Mouse (Mus musculus): ENCODE data around the gene Ppp4r2. TPM values are rescaled to one million over a fixed set of nuclear protein-coding genes. Genes with fewer than 3 reads are reported as not detected.
"Not testable (repeated sequence)": the region's sequence is repeated elsewhere in the genome, so short reads cannot be mapped to it uniquely, and the experiment has no call there.

The Ppp4r2 gene
- total and polyA plus RNA-seq, 3 experiments = 80.1 to 111 (median 94.4) TPM

DNA sequence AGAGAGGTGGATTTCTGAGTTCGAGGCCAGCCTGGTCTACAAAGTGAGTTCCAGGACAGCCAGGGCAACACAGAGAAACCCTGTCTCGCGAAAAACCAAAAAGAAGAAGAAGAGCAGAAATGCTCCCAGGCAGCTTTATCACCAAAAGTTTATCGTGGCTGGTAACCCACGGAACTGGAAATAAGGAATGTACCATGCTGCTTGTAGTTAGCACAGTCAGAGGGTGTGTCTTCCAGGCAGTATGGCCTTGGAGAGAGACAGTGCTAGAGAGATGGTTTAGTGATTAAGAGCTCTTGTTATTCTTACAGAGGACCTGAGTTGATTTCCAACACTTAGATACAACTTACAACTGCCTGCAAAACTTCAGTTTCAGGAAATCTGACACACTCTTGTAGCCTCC, 17.7 kb downstream of the Ppp4r2 start:
- H3K4me1 ChIP-seq (ENCODE audit: insufficient read depth, low read depth, low read length) = peaks cover 6% of the 10 kb centered on the region; the same call in 1 of the 2 replicates
- H3K4me3 ChIP-seq (ENCODE audit: low read depth, low read length) = no peak overlapping the region
- DNase-seq (ENCODE audit: low spot score) = no peak
- ATAC-seq (ENCODE audit: extremely low read depth, insufficient number of reproducible peaks, low FRiP score, poor library complexity, severe bottlenecking) = no peak
- H3K9me3 ChIP-seq (replicated peaks) = no peaks in the 10 kb centered on the region
- no peak for TF ChIP-seq POLR2AphosphoS5 (IDR thresholded peaks at IDR 0.05; ENCODE audit: insufficient replicate concordance, low read depth, low read length)
- TF ChIP-seq GATA1 (IDR thresholded peaks at IDR 0.05; ENCODE audit: borderline replicate concordance, low read length) = no peak
- peaks cover 83% of the 10 kb centered on the region for H3K36me3 ChIP-seq (replicated peaks)
- no peaks in the 10 kb centered on the region for H3K27me3 ChIP-seq (ENCODE audit: insufficient read depth, low read length)

DNA sequence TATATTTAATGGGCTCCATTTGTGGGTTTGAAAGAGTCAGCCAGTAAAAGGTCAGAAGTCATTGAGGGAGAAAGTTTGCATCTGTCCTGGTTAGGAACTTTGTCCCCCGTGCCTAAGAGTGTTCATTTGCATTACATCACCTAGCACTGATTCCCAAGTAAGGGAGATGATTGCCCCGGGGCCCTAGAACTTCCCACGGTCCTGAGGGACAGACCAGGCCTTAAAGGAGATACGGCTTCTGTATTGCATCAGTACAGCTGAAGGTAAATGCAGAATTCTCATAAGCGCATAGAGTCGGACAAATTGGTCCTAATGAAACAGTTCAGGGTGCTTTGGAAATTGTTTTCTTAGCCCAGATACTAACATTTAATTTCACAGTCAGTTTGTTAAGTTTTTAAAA, 31.9 kb downstream of the Ppp4r2 start:
- H3K36me3 ChIP-seq (replicated peaks) = peaks cover 50% of the 10 kb centered on the region
- no peak overlapping the region for H3K4me3 ChIP-seq (ENCODE audit: low read depth, low read length)
- H3K9me3 ChIP-seq (replicated peaks) = no peaks in the 10 kb centered on the region
- DNase-seq (ENCODE audit: low spot score) (no peak), ATAC-seq (ENCODE audit: extremely low read depth, insufficient number of reproducible peaks, low FRiP score, poor library complexity, severe bottlenecking) (no peak)
- H3K4me1 ChIP-seq (ENCODE audit: insufficient read depth, low read depth, low read length) = no peaks in the 10 kb centered on the region
- TF ChIP-seq GATA2 (IDR thresholded peaks at IDR 0.05; ENCODE audit: borderline replicate concordance, low read depth, low read length) (no peak), POLR2AphosphoS5 (IDR thresholded peaks at IDR 0.05; ENCODE audit: insufficient replicate concordance, low read depth, low read length) (no peak), GATA1 (IDR thresholded peaks at IDR 0.05; ENCODE audit: borderline replicate concordance, low read length) (no peak), TAL1 (conservative IDR thresholded peaks at IDR 0.05; ENCODE audit: low read depth, low read length) (no peak), CTCF (IDR thresholded peaks at IDR 0.05; ENCODE audit: low read depth, low read length) (no peak)
- H3K27me3 ChIP-seq (ENCODE audit: insufficient read depth, low read length) = no peaks in the 10 kb centered on the region

DNA sequence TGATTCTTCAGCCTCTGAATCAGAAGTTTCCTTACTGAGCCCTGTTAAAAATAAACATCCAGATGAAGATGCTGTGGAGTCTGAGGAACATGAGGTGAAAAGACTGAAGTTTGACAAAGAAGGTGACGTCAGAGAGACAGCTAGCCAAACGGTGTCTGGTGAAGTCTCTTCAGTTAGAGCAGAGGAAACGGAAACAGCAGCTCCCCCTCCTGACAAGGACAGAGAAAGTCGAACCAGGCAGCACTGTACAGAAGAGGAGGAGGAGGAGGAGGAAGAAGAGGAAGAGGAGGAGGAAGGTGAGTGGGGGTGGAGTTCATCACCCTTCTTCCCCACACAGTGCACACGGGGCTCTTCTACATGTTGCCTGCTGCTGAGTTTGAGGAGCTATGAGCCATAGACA, 32.4 kb downstream of the Ppp4r2 start:
- ATAC-seq (ENCODE audit: extremely low read depth, insufficient number of reproducible peaks, low FRiP score, poor library complexity, severe bottlenecking); DNase-seq (ENCODE audit: low spot score); H3K9me3 ChIP-seq (replicated peaks): not testable (repeated sequence)

DNA sequence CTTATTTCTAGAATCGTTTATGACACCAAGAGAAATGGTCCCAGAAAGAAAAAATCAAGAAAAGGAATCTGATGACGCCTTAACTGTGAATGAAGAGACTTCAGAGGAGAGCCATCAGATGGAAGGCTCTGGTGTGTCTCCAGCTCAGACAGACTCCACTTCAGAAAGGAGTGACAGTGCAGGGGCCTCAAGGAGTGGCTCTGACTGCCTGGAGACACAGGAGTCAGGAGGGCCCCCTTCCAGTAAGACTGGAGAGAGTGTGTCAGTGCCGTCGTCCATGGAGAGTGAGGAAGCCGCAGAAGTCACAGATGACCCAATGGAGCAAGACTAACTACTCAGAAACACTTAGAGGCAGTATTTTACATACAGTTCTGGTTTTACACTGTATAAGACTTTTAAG, 32.8 kb downstream of the Ppp4r2 start:
- not testable (repeated sequence) for H3K9me3 ChIP-seq (replicated peaks); H3K4me1 ChIP-seq (ENCODE audit: insufficient read depth, low read depth, low read length); ATAC-seq (ENCODE audit: extremely low read depth, insufficient number of reproducible peaks, low FRiP score, poor library complexity, severe bottlenecking); H3K4me3 ChIP-seq (ENCODE audit: low read depth, low read length); DNase-seq (ENCODE audit: low spot score); H3K27me3 ChIP-seq (ENCODE audit: insufficient read depth, low read length)
- H3K36me3 ChIP-seq (replicated peaks) = peaks cover 43% of the 10 kb centered on the region

More for the DNA sequence above, 32.4 kb downstream of the Ppp4r2 start:
- H3K36me3 ChIP-seq (replicated peaks) = peaks cover 46% of the 10 kb centered on the region
- H3K4me1 ChIP-seq (ENCODE audit: insufficient read depth, low read depth, low read length); H3K4me3 ChIP-seq (ENCODE audit: low read depth, low read length); H3K27me3 ChIP-seq (ENCODE audit: insufficient read depth, low read length): not testable (repeated sequence)

DNA sequence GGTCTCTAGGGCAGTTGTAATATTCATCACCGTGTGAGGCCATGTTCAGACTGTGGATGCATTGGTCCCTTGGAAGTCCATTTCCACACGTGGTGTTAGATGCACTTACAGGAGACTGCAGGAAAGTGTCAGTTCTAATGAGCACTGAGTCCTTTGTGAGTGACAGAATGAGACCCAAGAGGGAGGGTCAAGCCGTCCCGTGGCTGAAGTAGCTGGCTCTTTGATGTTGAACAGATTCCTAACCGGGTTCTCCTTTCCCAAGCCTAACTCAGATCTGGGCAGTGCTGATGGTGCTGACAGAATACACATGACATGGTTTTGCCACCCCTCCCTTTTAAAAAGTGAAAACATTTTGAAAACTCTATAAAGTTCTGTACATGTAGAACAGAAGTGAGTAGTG, 35.4 kb downstream of the Ppp4r2 start:
- no peak for DNase-seq (ENCODE audit: low spot score)
- TF ChIP-seq POLR2AphosphoS5 (IDR thresholded peaks at IDR 0.05; ENCODE audit: insufficient replicate concordance, low read depth, low read length) = no peak
- TF ChIP-seq GATA2 (IDR thresholded peaks at IDR 0.05; ENCODE audit: borderline replicate concordance, low read depth, low read length) = no peak
- TF ChIP-seq GATA1 (IDR thresholded peaks at IDR 0.05; ENCODE audit: borderline replicate concordance, low read length) = no peak
- no peak for TF ChIP-seq TAL1 (conservative IDR thresholded peaks at IDR 0.05; ENCODE audit: low read depth, low read length)
- TF ChIP-seq CTCF (IDR thresholded peaks at IDR 0.05; ENCODE audit: low read depth, low read length) = no peak
- ATAC-seq (ENCODE audit: extremely low read depth, insufficient number of reproducible peaks, low FRiP score, poor library complexity, severe bottlenecking) = no peak
- H3K4me3 ChIP-seq (ENCODE audit: low read depth, low read length) = no peak overlapping the region
- peaks cover 4% of the 10 kb centered on the region; the same call in 1 of the 2 replicates for H3K27me3 ChIP-seq (ENCODE audit: insufficient read depth, low read length)
- no peaks in the 10 kb centered on the region for H3K4me1 ChIP-seq (ENCODE audit: insufficient read depth, low read depth, low read length)
- peaks cover 25% of the 10 kb centered on the region for H3K36me3 ChIP-seq (replicated peaks)
- no peaks in the 10 kb centered on the region for H3K9me3 ChIP-seq (replicated peaks)

DNA sequence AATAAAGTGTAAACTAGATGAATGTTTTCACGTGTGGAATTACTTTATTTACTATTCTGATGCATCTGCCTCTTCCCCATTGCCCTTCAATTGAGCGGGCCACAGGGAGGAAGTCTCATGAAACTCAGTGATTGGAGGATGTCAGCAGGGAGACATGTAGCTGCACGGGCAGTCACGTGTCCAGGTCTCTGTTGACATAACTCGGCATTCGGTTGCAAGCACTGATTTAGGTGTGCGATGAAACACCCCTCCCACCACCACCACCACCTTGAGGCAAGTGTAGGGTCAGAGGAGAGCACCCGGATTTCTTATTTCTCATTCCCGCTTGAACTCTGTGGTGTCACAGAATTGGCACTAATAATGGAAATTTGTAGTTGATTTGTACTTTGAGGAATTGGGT, 36.5 kb downstream of the Ppp4r2 start:
- no peak for ATAC-seq (ENCODE audit: extremely low read depth, insufficient number of reproducible peaks, low FRiP score, poor library complexity, severe bottlenecking)
- no peaks in the 10 kb centered on the region for H3K4me1 ChIP-seq (ENCODE audit: insufficient read depth, low read depth, low read length)
- H3K9me3 ChIP-seq (replicated peaks) = no peaks in the 10 kb centered on the region
- TF ChIP-seq CTCF (IDR thresholded peaks at IDR 0.05; ENCODE audit: low read depth, low read length) (no peak), GATA2 (IDR thresholded peaks at IDR 0.05; ENCODE audit: borderline replicate concordance, low read depth, low read length) (no peak), TAL1 (conservative IDR thresholded peaks at IDR 0.05; ENCODE audit: low read depth, low read length) (no peak), POLR2AphosphoS5 (IDR thresholded peaks at IDR 0.05; ENCODE audit: insufficient replicate concordance, low read depth, low read length) (no peak), GATA1 (IDR thresholded peaks at IDR 0.05; ENCODE audit: borderline replicate concordance, low read length) (no peak)
- no peak for DNase-seq (ENCODE audit: low spot score)
- no peak overlapping the region for H3K4me3 ChIP-seq (ENCODE audit: low read depth, low read length)
- peaks cover 4% of the 10 kb centered on the region; the same call in 1 of the 2 replicates for H3K27me3 ChIP-seq (ENCODE audit: insufficient read depth, low read length)
- H3K36me3 ChIP-seq (replicated peaks) = peaks cover 20% of the 10 kb centered on the region

DNA sequence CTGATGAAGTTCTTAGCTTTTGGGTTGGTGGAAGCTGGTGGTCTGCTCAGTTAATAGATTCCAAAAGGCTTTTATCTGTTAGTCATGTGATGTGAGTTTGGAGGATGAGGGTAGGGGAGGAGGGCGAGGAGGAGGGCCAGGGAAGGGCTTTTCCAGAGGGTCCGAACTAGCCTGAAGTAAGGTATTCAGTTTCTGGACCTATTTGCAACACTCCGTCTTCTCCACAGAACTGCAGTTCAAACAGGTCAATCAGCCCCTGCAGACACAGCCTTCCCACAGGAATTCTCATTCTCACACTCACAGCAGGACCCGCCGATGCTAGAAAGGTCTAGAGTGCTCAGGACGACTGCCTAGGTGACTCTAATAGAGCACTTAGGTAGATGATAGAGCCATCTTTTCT, 39.8 kb downstream of the Ppp4r2 start:
- Histone ChIP-seq H3K36me3 (replicated peaks) (peaks cover 7% of the 10 kb centered on the region), H3K27me3 (ENCODE audit: insufficient read depth, low read length) (peaks cover 7% of the 10 kb centered on the region; the same call in 1 of the 2 replicates), H3K9me3 (replicated peaks) (0 out of 2 replicates have a peak, but pooled peaks cover 2% of the 10 kb centered on the region), H3K4me1 (ENCODE audit: insufficient read depth, low read depth, low read length) (no peaks in the 10 kb centered on the region), H3K4me3 (ENCODE audit: low read depth, low read length) (no peak overlapping the region)
- no peak for DNase-seq (ENCODE audit: low spot score)
- no peak for ATAC-seq (ENCODE audit: extremely low read depth, insufficient number of reproducible peaks, low FRiP score, poor library complexity, severe bottlenecking)
- TF ChIP-seq TAL1 (conservative IDR thresholded peaks at IDR 0.05; ENCODE audit: low read depth, low read length) (no peak), CTCF (IDR thresholded peaks at IDR 0.05; ENCODE audit: low read depth, low read length) (no peak), GATA2 (IDR thresholded peaks at IDR 0.05; ENCODE audit: borderline replicate concordance, low read depth, low read length) (no peak), POLR2AphosphoS5 (IDR thresholded peaks at IDR 0.05; ENCODE audit: insufficient replicate concordance, low read depth, low read length) (no peak)

All from G1E (cell line).